11 mouse cellular contexts compared by ENCODE assay signal in genomic region chr4:133873926-133874864, GRCm38 (mm10). TPM values are rescaled to one million over a fixed set of nuclear protein-coding genes. Genes with fewer than 3 reads are reported as not detected.
DNase-seq lines count a peak whose midpoint lies in the region; ATAC-seq and TF ChIP-seq lines count a peak whose summit lies in the region.
"Had no signal": no experiment of that assay in that cellular context is flagged by ENCODE, and none has a peak within 500 bp of the region (broad histone marks: within the 10 kb centered on the region; RNA-seq: fewer than 3 reads in every experiment).

No protein-coding gene starts in this region.

- TF ChIP-seq POLR2A in cerebellum, adult 2 months (IDR thresholded peaks at IDR 0.05; ENCODE audit: borderline replicate concordance, insufficient read depth, low read length): no peak
- TF ChIP-seq POLR2A in spleen, adult 2 months (IDR thresholded peaks at IDR 0.05; ENCODE audit: low read depth, low read length): no peak

- peak overlapping the region; percentile 85 for H3K4me2 ChIP-seq in liver, embryonic 12.5 days
- H3K4me2 ChIP-seq in stomach, embryonic 16.5 days (ENCODE audit: low read depth, low read length): no peak overlapping the region

- H3K9ac ChIP-seq in liver, embryonic 12.5 days: peak overlapping the region; percentile 69
- peak overlapping the region; percentile 15; the same call in 1 of the 2 replicates for H3K9ac ChIP-seq in stomach, embryonic 16.5 days (ENCODE audit: low read length)

- 62% methylated on average over 17 of the region's 17 CpGs for WGBS in cerebellum, adult 2 months
- WGBS in spleen, adult 2 months: 19% methylated on average over 17 of the region's 17 CpGs
- WGBS in liver, embryonic 12.5 days (ENCODE audit: insufficient replicate concordance): 22% methylated on average over 17 of the region's 17 CpGs
- WGBS in stomach, embryonic 16.5 days: 74% methylated on average over 17 of the region's 17 CpGs

- no peaks in the 10 kb centered on the region for H3K9me3 ChIP-seq in liver, embryonic 12.5 days (replicated peaks)
- no peaks in the 10 kb centered on the region for H3K9me3 ChIP-seq in stomach, embryonic 16.5 days (replicated peaks; ENCODE audit: control insufficient read depth, low read length)

- no peak overlapping the region for H3K4me3 ChIP-seq in cerebellum, adult 2 months (replicated peaks; ENCODE audit: insufficient read depth, low read depth, low read length)
- H3K4me3 ChIP-seq in spleen, adult 2 months (ENCODE audit: extremely low read depth, insufficient read depth, insufficient read length): peak overlapping the region; percentile 55
- H3K4me3 ChIP-seq in liver, embryonic 12.5 days: peak overlapping the region; percentile 69
- H3K4me3 ChIP-seq in stomach, embryonic 16.5 days (replicated peaks; ENCODE audit: low read length): peak overlapping the region; percentile 14; the same call in 1 of the 2 replicates
- H3K4me3 ChIP-seq in left cerebral cortex, adult 2 months: no peak overlapping the region

- intact Hi-C loops in left cerebral cortex, adult 2 months (cut with DNase I): no loop called here

- no peaks in the 10 kb centered on the region for H3K27me3 ChIP-seq in cerebellum, adult 2 months (ENCODE audit: control insufficient read depth, insufficient read depth, low read length)
- no peaks in the 10 kb centered on the region for H3K27me3 ChIP-seq in spleen, adult 2 months (ENCODE audit: control insufficient read depth, insufficient read depth, low read length)
- no peaks in the 10 kb centered on the region for H3K27me3 ChIP-seq in liver, embryonic 12.5 days (replicated peaks)
- H3K27me3 ChIP-seq in stomach, embryonic 16.5 days (ENCODE audit: control insufficient read depth, insufficient read depth, low read length): no peaks in the 10 kb centered on the region

- H3K36me3 ChIP-seq in spleen, adult 2 months (ENCODE audit: control insufficient read depth, insufficient read depth, low read length): peaks cover 1% of the 10 kb centered on the region
- H3K36me3 ChIP-seq in liver, embryonic 12.5 days: peaks cover 27% of the 10 kb centered on the region
- no peaks in the 10 kb centered on the region for H3K36me3 ChIP-seq in stomach, embryonic 16.5 days (ENCODE audit: control insufficient read depth, insufficient read depth, low read length)

- H3K4me1 ChIP-seq in cerebellum, adult 2 months (ENCODE audit: control insufficient read depth, insufficient read depth, low read length): peaks cover 52% of the 10 kb centered on the region
- H3K4me1 ChIP-seq in spleen, adult 2 months (ENCODE audit: control insufficient read depth, insufficient read depth, insufficient read length): peaks cover 17% of the 10 kb centered on the region; the same call in 1 of the 2 replicates
- peaks cover 84% of the 10 kb centered on the region for H3K4me1 ChIP-seq in liver, embryonic 12.5 days
- H3K4me1 ChIP-seq in stomach, embryonic 16.5 days (ENCODE audit: control insufficient read depth, insufficient read depth, low read length): peaks cover 3% of the 10 kb centered on the region

- H3K27ac ChIP-seq in cerebellum, adult 2 months (ENCODE audit: insufficient read depth, low read length): peak overlapping the region; percentile 15; the same call in 1 of the 2 replicates
- H3K27ac ChIP-seq in spleen, adult 2 months (ENCODE audit: insufficient read depth, low read length): peak overlapping the region; percentile 81
- H3K27ac ChIP-seq in liver, embryonic 12.5 days: peak overlapping the region; percentile 96
- H3K27ac ChIP-seq in stomach, embryonic 16.5 days (ENCODE audit: low read length): peak overlapping the region; percentile 4; the same call in 1 of the 2 replicates
- no peak overlapping the region for H3K27ac ChIP-seq in left cerebral cortex, adult 2 months

- no peak for TF ChIP-seq CTCF in cerebellum, adult 2 months (IDR thresholded peaks at IDR 0.05; ENCODE audit: borderline replicate concordance, insufficient read depth, low read depth, low read length)
- no peak for TF ChIP-seq CTCF in spleen, adult 2 months (IDR thresholded peaks at IDR 0.05; ENCODE audit: extremely low read depth, insufficient read depth, insufficient read length, insufficient replicate concordance)
- no peak for TF ChIP-seq CTCF in left cerebral cortex, adult 2 months (IDR thresholded peaks at IDR 0.05)

- ATAC-seq in liver, embryonic 12.5 days: peak; percentile 62
- no peak for ATAC-seq in stomach, embryonic 16.5 days (ENCODE audit: insufficient read depth, low FRiP score)

- no peak for DNase-seq in cerebellum, adult 2 months
- DNase-seq in cerebellum, postnatal 4 days (ENCODE audit: low spot score in 2 of 2): no peak
- DNase-seq in spleen, adult 2 months (ENCODE audit: low read depth in 1 of 2, low spot score in 2 of 2): peak in 1 of 2 experiments; percentile 29
- DNase-seq in spleen, adult 12 weeks (ENCODE audit: low spot score): no peak
- no peak for DNase-seq in left cerebral cortex, adult 2 months (ENCODE audit: extremely low spot score in 1 of 2, low spot score in 2 of 2)
- DNase-seq in cerebellum, postnatal 10 days: no peak
- DNase-seq: cerebellum, adult 18-20 months; kidney, postnatal 25 days; right cerebral cortex, postnatal 14 days had no signal

RNA-seq across cellular contexts. Expression of gene Rps6ka1, which starts 13.4 kb away (rescaled TPM):
- polyA plus RNA-seq in cerebellum, adult 2 months (2012; rRNA removed): 93.6 and 114 TPM in 2 replicates
- polyA plus RNA-seq in spleen, adult 2 months (2012; rRNA removed): 76.6 and 98.9 TPM in 2 replicates
- polyA plus RNA-seq in liver, embryonic 12.5 days (2016; fragmentation: Nextera tagmentation; extraction: Ambion mirVana): 60.9 and 63.1 TPM in 2 replicates
- 69.2 and 71.8 TPM in 2 replicates for polyA plus RNA-seq in stomach, embryonic 16.5 days (2015; fragmentation: Nextera tagmentation; extraction: Ambion mirVana)
- 10 to 100 TPM; 11.8 to 12.6 TPM for total RNA-seq in left cerebral cortex, adult 2 months (2021)

Comparison
In these comparisons a context has a peak if more than half of its experiments do, and no peak if none do; other contexts are left out.
1. H3K4me3 ChIP-seq: peak in spleen, adult 2 months (single experiment), liver, embryonic 12.5 days (single experiment) and stomach, embryonic 16.5 days (single experiment); none in cerebellum, adult 2 months (single experiment) and left cerebral cortex, adult 2 months (single experiment).